Mouse (Mus musculus): Measurements from ENCODE around the gene Aff1. TPM values are rescaled to one million over a fixed set of nuclear protein-coding genes. Genes with fewer than 3 reads are reported as not detected.

Gene Aff1
- polyA plus RNA-seq, 1 experiment from 2014 or later, result 8.1 TPM

DNA sequence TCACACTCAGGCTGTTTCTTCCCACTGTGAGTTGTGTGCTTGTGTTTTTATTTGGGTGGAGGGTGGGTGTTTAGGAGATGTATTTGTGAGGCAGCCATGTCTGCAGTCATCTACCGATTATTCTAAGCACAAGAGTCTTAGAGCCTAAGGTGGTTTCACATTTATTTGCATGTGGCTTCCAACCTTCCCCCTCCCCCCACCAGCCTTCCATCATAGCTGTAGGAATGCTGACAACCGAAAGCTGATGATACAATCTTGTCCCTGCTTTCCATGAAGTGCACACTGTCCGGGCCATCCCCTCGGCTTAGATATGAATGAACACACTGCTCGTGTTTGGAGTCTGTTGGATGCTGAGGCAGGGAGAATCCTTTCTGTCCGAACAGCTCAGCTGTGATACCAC, 28.8 kb downstream of the Aff1 start:
- Histone ChIP-seq H3K4me3 (no peak overlapping the region), H3K36me3 (no peaks in the 10 kb centered on the region), H3K9me3 (no peaks in the 10 kb centered on the region), H3K4me1 (peaks cover 12% of the 10 kb centered on the region; the same call in 1 of the 2 replicates), H3K27ac (no peak overlapping the region), H3K27me3 (ENCODE audit: insufficient read depth, poor library complexity, severe bottlenecking) (peaks cover 9% of the 10 kb centered on the region; the same call in 1 of the 2 replicates)
- 58% methylated on average over 6 of the region's 6 CpGs for WGBS
- DNase-seq (ENCODE audit: low spot score), result no peak

- Histone ChIP-seq H3K4me3 (no peak overlapping the region), H3K4me1 (peaks cover 12% of the 10 kb centered on the region; the same call in 1 of the 2 replicates), H3K27me3 (ENCODE audit: insufficient read depth, poor library complexity, severe bottlenecking) (peaks cover 9% of the 10 kb centered on the region; the same call in 1 of the 2 replicates), H3K36me3 (no peaks in the 10 kb centered on the region), H3K9me3 (no peaks in the 10 kb centered on the region), H3K27ac (no peak overlapping the region)
- WGBS, result 81% methylated on average over 4 of the region's 4 CpGs
- DNase-seq (ENCODE audit: low spot score), result no peak
Measured at GRCm38 (mm10) chr5:103721490-103721889, 29.3 kb downstream of the Aff1 start.

- Histone ChIP-seq H3K27me3 (ENCODE audit: insufficient read depth, poor library complexity, severe bottlenecking) (peaks cover 9% of the 10 kb centered on the region; the same call in 1 of the 2 replicates), H3K27ac (no peak overlapping the region), H3K4me1 (peaks cover 12% of the 10 kb centered on the region; the same call in 1 of the 2 replicates), H3K4me3 (no peak overlapping the region), H3K9me3 (no peaks in the 10 kb centered on the region), H3K36me3 (no peaks in the 10 kb centered on the region)
- 68% methylated on average over 4 of the region's 4 CpGs for WGBS
- DNase-seq (ENCODE audit: low spot score), result no peak
Measured at GRCm38 (mm10) chr5:103722721-103723120, 30.5 kb downstream of the Aff1 start.

GRCm38 (mm10) chr5:103724384-103724783, 32.2 kb downstream of the Aff1 start:
- DNase-seq (ENCODE audit: low spot score), result no peak
- no peaks in the 10 kb centered on the region for H3K9me3 ChIP-seq
- H3K27me3 ChIP-seq (ENCODE audit: insufficient read depth, poor library complexity, severe bottlenecking), result peaks cover 9% of the 10 kb centered on the region; the same call in 1 of the 2 replicates
- H3K4me3 ChIP-seq, result no peak overlapping the region
- H3K27ac ChIP-seq, result no peak overlapping the region
- WGBS, result 6% methylated on average over 6 of the region's 6 CpGs
- H3K36me3 ChIP-seq, result no peaks in the 10 kb centered on the region
- H3K4me1 ChIP-seq, result peaks cover 12% of the 10 kb centered on the region; the same call in 1 of the 2 replicates

GRCm38 (mm10) chr5:103724823-103725222, 32.6 kb downstream of the Aff1 start:
- H3K4me3 ChIP-seq, result no peak overlapping the region
- no peaks in the 10 kb centered on the region for H3K9me3 ChIP-seq
- no peak for DNase-seq (ENCODE audit: low spot score)
- no peaks in the 10 kb centered on the region for H3K36me3 ChIP-seq
- no peak overlapping the region for H3K27ac ChIP-seq
- H3K4me1 ChIP-seq, result peaks cover 12% of the 10 kb centered on the region; the same call in 1 of the 2 replicates
- WGBS, result 17% methylated on average over 3 of the region's 3 CpGs
- peaks cover 9% of the 10 kb centered on the region; the same call in 1 of the 2 replicates for H3K27me3 ChIP-seq (ENCODE audit: insufficient read depth, poor library complexity, severe bottlenecking)

GRCm38 (mm10) chr5:103725268-103726149, 33.3 kb downstream of the Aff1 start:
- 58% methylated on average over 9 of the region's 9 CpGs for WGBS
- H3K4me3 ChIP-seq, result no peak overlapping the region
- no peak overlapping the region for H3K27ac ChIP-seq
- peaks cover 12% of the 10 kb centered on the region; the same call in 1 of the 2 replicates for H3K4me1 ChIP-seq
- H3K27me3 ChIP-seq (ENCODE audit: insufficient read depth, poor library complexity, severe bottlenecking), result peaks cover 9% of the 10 kb centered on the region; the same call in 1 of the 2 replicates
- no peaks in the 10 kb centered on the region for H3K36me3 ChIP-seq
- no peak for DNase-seq (ENCODE audit: low spot score)
- H3K9me3 ChIP-seq, result no peaks in the 10 kb centered on the region

- Histone ChIP-seq H3K4me1 (peaks cover 12% of the 10 kb centered on the region; the same call in 1 of the 2 replicates), H3K27me3 (ENCODE audit: insufficient read depth, poor library complexity, severe bottlenecking) (peaks cover 9% of the 10 kb centered on the region; the same call in 1 of the 2 replicates), H3K9me3 (no peaks in the 10 kb centered on the region), H3K36me3 (no peaks in the 10 kb centered on the region), H3K27ac (no peak overlapping the region), H3K4me3 (no peak overlapping the region)
- 30% methylated on average over 8 of the region's 8 CpGs for WGBS
- no peak for DNase-seq (ENCODE audit: low spot score)
Measured at GRCm38 (mm10) chr5:103726281-103726938, 34.2 kb downstream of the Aff1 start.

- 90% methylated on average over 4 of the region's 4 CpGs for WGBS
- Histone ChIP-seq H3K27ac (no peak overlapping the region), H3K27me3 (ENCODE audit: insufficient read depth, poor library complexity, severe bottlenecking) (peaks cover 9% of the 10 kb centered on the region; the same call in 1 of the 2 replicates), H3K4me3 (no peak overlapping the region), H3K4me1 (peaks cover 12% of the 10 kb centered on the region; the same call in 1 of the 2 replicates), H3K9me3 (no peaks in the 10 kb centered on the region), H3K36me3 (no peaks in the 10 kb centered on the region)
- DNase-seq (ENCODE audit: low spot score), result no peak
Measured at GRCm38 (mm10) chr5:103727777-103728395, 35.7 kb downstream of the Aff1 start.

DNA sequence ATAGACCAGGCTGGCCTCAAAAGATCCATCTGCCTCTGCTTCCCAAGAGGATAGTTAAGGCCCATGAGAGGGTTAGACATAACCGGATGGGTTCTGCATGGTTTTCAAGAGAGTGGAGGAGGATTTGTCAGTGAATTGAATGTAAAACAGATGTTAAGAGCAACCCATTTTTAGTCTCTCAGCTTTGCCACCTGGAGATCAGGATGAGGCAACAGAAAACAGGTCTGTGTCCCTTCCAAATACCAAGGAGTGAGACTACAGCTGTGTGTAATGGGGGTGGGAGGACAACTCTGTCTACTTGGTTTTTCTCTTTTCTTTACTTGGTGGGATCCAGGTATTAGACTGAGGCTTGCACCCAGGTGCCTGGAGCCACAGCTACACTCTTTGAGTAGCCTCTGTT, 37.1 kb downstream of the Aff1 start:
- no peak overlapping the region for H3K27ac ChIP-seq
- DNase-seq (ENCODE audit: low spot score), result no peak
- no peaks in the 10 kb centered on the region for H3K9me3 ChIP-seq
- H3K36me3 ChIP-seq, result no peaks in the 10 kb centered on the region
- no peak overlapping the region for H3K4me3 ChIP-seq
- H3K4me1 ChIP-seq, result peaks cover 11% of the 10 kb centered on the region; the same call in 1 of the 2 replicates
- peaks cover 7% of the 10 kb centered on the region; the same call in 1 of the 2 replicates for H3K27me3 ChIP-seq (ENCODE audit: insufficient read depth, poor library complexity, severe bottlenecking)
- 66% methylated on average over 1 of the region's 1 CpGs for WGBS

DNA sequence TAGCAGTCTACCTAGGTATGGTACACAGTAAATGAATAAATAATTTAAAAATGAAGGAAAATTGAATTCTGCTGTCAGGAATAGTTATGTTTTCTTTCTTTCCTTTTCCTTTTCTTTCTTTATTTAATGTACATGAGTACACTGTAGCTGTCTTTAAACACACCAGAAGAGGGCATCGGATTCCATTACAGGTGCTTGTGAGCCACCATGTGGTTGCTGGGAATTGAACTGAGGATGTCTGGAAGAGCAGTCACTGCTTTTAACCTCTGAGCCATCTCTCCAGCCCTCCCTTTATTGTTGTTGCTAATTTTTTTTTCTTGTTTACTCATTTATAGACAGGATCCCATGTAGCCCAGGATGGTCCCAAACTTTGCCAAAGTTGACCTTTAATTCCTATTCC, 38.0 kb downstream of the Aff1 start:
- Histone ChIP-seq H3K27me3 (ENCODE audit: insufficient read depth, poor library complexity, severe bottlenecking) (peaks cover 5% of the 10 kb centered on the region; the same call in 1 of the 2 replicates), H3K27ac (no peak overlapping the region), H3K4me3 (no peak overlapping the region), H3K4me1 (peaks cover 6% of the 10 kb centered on the region), H3K9me3 (no peaks in the 10 kb centered on the region), H3K36me3 (no peaks in the 10 kb centered on the region)
- 100% methylated on average over 1 of the region's 1 CpGs for WGBS
- DNase-seq (ENCODE audit: low spot score), result no peak

DNA sequence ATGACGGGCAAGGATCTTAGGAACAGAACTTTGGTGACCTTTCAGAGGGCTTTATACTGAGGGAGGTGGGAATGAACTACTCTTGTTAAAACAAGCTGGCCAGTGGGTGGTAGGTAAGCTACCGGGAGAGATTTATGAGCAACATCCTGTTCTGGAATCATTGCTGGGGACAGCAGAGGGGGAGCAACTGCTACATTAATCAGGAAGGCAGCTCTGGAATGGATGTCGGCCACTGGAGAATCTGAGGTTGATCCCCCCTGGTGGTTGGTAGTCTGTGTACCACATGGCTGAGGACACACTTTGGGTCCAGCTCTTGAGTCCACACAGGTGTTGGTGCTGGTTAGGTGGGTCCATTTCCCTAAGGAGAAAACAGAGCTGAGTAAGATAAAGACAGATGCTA, 38.6 kb downstream of the Aff1 start:
- peaks cover 1% of the 10 kb centered on the region; the same call in 1 of the 2 replicates for H3K27me3 ChIP-seq (ENCODE audit: insufficient read depth, poor library complexity, severe bottlenecking)
- no peaks in the 10 kb centered on the region for H3K9me3 ChIP-seq
- WGBS, result 49% methylated on average over 3 of the region's 3 CpGs
- H3K4me3 ChIP-seq, result no peak overlapping the region
- H3K27ac ChIP-seq, result no peak overlapping the region
- no peaks in the 10 kb centered on the region for H3K36me3 ChIP-seq
- DNase-seq (ENCODE audit: low spot score), result no peak
- H3K4me1 ChIP-seq, result peaks cover 7% of the 10 kb centered on the region; the same call in 1 of the 2 replicates

GRCm38 (mm10) chr5:103732581-103732980, 40.4 kb downstream of the Aff1 start:
- 87% methylated on average over 4 of the region's 4 CpGs for WGBS
- no peak for DNase-seq (ENCODE audit: low spot score)

More at GRCm38 (mm10) chr5:103732581-103732980, 40.4 kb downstream of the Aff1 start:
- peaks cover 18% of the 10 kb centered on the region for H3K4me1 ChIP-seq
- no peak overlapping the region for H3K27ac ChIP-seq
- no peaks in the 10 kb centered on the region for H3K27me3 ChIP-seq (ENCODE audit: insufficient read depth, poor library complexity, severe bottlenecking)
- no peak overlapping the region for H3K4me3 ChIP-seq
- no peaks in the 10 kb centered on the region for H3K9me3 ChIP-seq
- no peaks in the 10 kb centered on the region for H3K36me3 ChIP-seq

Data from heart, embryonic 10.5 days (tissue).